Mouse (Mus musculus): Measurements from ENCODE around the gene Serp1. TPM values are rescaled to one million over a fixed set of nuclear protein-coding genes. Genes with fewer than 3 reads are reported as not detected.
"Not testable (repeated sequence)": the region's sequence is repeated elsewhere in the genome, so short reads cannot be mapped to it uniquely, and the experiment has no call there.

The Serp1 gene
- polyA plus RNA-seq, 1 experiment, result 41.4 TPM

GRCm38 (mm10) chr3:58487999-58488775 lies 37.5 kb downstream of the Serp1 start:
- H3K79me3 ChIP-seq (ENCODE audit: low read depth), result no peaks in the 10 kb centered on the region
- no peaks in the 10 kb centered on the region for H3K36me3 ChIP-seq (ENCODE audit: control insufficient read depth, insufficient read depth)
- no peaks in the 10 kb centered on the region for H3K27me3 ChIP-seq (ENCODE audit: control insufficient read depth, insufficient read depth, insufficient read length)
- H3K79me2 ChIP-seq (ENCODE audit: control insufficient read depth, insufficient read depth), result no peaks in the 10 kb centered on the region
- no peak overlapping the region for H3K4me3 ChIP-seq (ENCODE audit: insufficient read depth, poor library complexity, severe bottlenecking)
- no peak for TF ChIP-seq MYOD1 (IDR thresholded peaks at IDR 0.05; ENCODE audit: control insufficient read depth, insufficient read length, low read depth)
- TF ChIP-seq CTCF (IDR thresholded peaks at IDR 0.05; ENCODE audit: control insufficient read depth, insufficient read depth, insufficient read length), result no peak
- no peak for TF ChIP-seq MYOG (IDR thresholded peaks at IDR 0.05; ENCODE audit: control insufficient read depth, extremely low read depth, insufficient read length)
- TF ChIP-seq CEBPB (IDR thresholded peaks at IDR 0.05; ENCODE audit: low read depth), result no peak
- TF ChIP-seq FOSL1 (IDR thresholded peaks at IDR 0.05; ENCODE audit: insufficient read depth, low read length, poor library complexity, severe bottlenecking), result no peak
- no peak for TF ChIP-seq MAX (IDR thresholded peaks at IDR 0.05)
- no peak for TF ChIP-seq USF1 (IDR thresholded peaks at IDR 0.05; ENCODE audit: low read depth)
- no peak overlapping the region for H3ac ChIP-seq (ENCODE audit: control insufficient read depth, insufficient read length, low read depth)

- Histone ChIP-seq H3K79me2 (ENCODE audit: control insufficient read depth, insufficient read depth) (no peaks in the 10 kb centered on the region), H3ac (ENCODE audit: control insufficient read depth, insufficient read length, low read depth) (no peak overlapping the region), H3K4me3 (ENCODE audit: insufficient read depth, poor library complexity, severe bottlenecking) (no peak overlapping the region), H3K36me3 (ENCODE audit: control insufficient read depth, insufficient read depth) (no peaks in the 10 kb centered on the region), H3K27me3 (ENCODE audit: control insufficient read depth, insufficient read depth, insufficient read length) (no peaks in the 10 kb centered on the region), H3K79me3 (ENCODE audit: low read depth) (no peaks in the 10 kb centered on the region)
- no peak for TF ChIP-seq CTCF (IDR thresholded peaks at IDR 0.05; ENCODE audit: control insufficient read depth, insufficient read depth, insufficient read length)
- TF ChIP-seq FOSL1 (IDR thresholded peaks at IDR 0.05; ENCODE audit: insufficient read depth, low read length, poor library complexity, severe bottlenecking), result no peak
- no peak for TF ChIP-seq MYOG (IDR thresholded peaks at IDR 0.05; ENCODE audit: control insufficient read depth, extremely low read depth, insufficient read length)
- no peak for TF ChIP-seq MAX (IDR thresholded peaks at IDR 0.05)
- TF ChIP-seq CEBPB (IDR thresholded peaks at IDR 0.05; ENCODE audit: low read depth), result no peak
- no peak for TF ChIP-seq MYOD1 (IDR thresholded peaks at IDR 0.05; ENCODE audit: control insufficient read depth, insufficient read length, low read depth)
- no peak for TF ChIP-seq USF1 (IDR thresholded peaks at IDR 0.05; ENCODE audit: low read depth)
Observed at GRCm38 (mm10) chr3:58487121-58487520, 38.6 kb downstream of the Serp1 start.

GRCm38 (mm10) chr3:58485883-58486282 lies 39.8 kb downstream of the Serp1 start:
- Histone ChIP-seq H3K27me3 (ENCODE audit: control insufficient read depth, insufficient read depth, insufficient read length) (no peaks in the 10 kb centered on the region), H3K36me3 (ENCODE audit: control insufficient read depth, insufficient read depth) (no peaks in the 10 kb centered on the region), H3K79me3 (ENCODE audit: low read depth) (no peaks in the 10 kb centered on the region), H3K4me3 (ENCODE audit: insufficient read depth, poor library complexity, severe bottlenecking) (no peak overlapping the region), H3ac (ENCODE audit: control insufficient read depth, insufficient read length, low read depth) (no peak overlapping the region), H3K79me2 (ENCODE audit: control insufficient read depth, insufficient read depth) (no peaks in the 10 kb centered on the region)
- no peak for TF ChIP-seq MYOD1 (IDR thresholded peaks at IDR 0.05; ENCODE audit: control insufficient read depth, insufficient read length, low read depth)
- no peak for TF ChIP-seq MAX (IDR thresholded peaks at IDR 0.05)
- TF ChIP-seq CTCF (IDR thresholded peaks at IDR 0.05; ENCODE audit: control insufficient read depth, insufficient read depth, insufficient read length), result no peak
- TF ChIP-seq FOSL1 (IDR thresholded peaks at IDR 0.05; ENCODE audit: insufficient read depth, low read length, poor library complexity, severe bottlenecking), result no peak
- no peak for TF ChIP-seq CEBPB (IDR thresholded peaks at IDR 0.05; ENCODE audit: low read depth)
- TF ChIP-seq USF1 (IDR thresholded peaks at IDR 0.05; ENCODE audit: low read depth), result no peak
- no peak for TF ChIP-seq MYOG (IDR thresholded peaks at IDR 0.05; ENCODE audit: control insufficient read depth, extremely low read depth, insufficient read length)

GRCm38 (mm10) chr3:58478755-58479455 lies 46.8 kb downstream of the Serp1 start:
- Histone ChIP-seq H3ac (ENCODE audit: control insufficient read depth, insufficient read length, low read depth) (no peak overlapping the region), H3K27me3 (ENCODE audit: control insufficient read depth, insufficient read depth, insufficient read length) (no peaks in the 10 kb centered on the region), H3K4me3 (ENCODE audit: insufficient read depth, poor library complexity, severe bottlenecking) (no peak overlapping the region), H3K36me3 (ENCODE audit: control insufficient read depth, insufficient read depth) (no peaks in the 10 kb centered on the region), H3K79me2 (ENCODE audit: control insufficient read depth, insufficient read depth) (no peaks in the 10 kb centered on the region), H3K79me3 (ENCODE audit: low read depth) (no peaks in the 10 kb centered on the region)
- TF ChIP-seq MAX (IDR thresholded peaks at IDR 0.05), result no peak
- no peak for TF ChIP-seq MYOD1 (IDR thresholded peaks at IDR 0.05; ENCODE audit: control insufficient read depth, insufficient read length, low read depth)
- TF ChIP-seq CTCF (IDR thresholded peaks at IDR 0.05; ENCODE audit: control insufficient read depth, insufficient read depth, insufficient read length), result no peak
- no peak for TF ChIP-seq MYOG (IDR thresholded peaks at IDR 0.05; ENCODE audit: control insufficient read depth, extremely low read depth, insufficient read length)
- no peak for TF ChIP-seq CEBPB (IDR thresholded peaks at IDR 0.05; ENCODE audit: low read depth)
- TF ChIP-seq USF1 (IDR thresholded peaks at IDR 0.05; ENCODE audit: low read depth), result no peak
- TF ChIP-seq FOSL1 (IDR thresholded peaks at IDR 0.05; ENCODE audit: insufficient read depth, low read length, poor library complexity, severe bottlenecking), result no peak

GRCm38 (mm10) chr3:58475298-58475697 lies 50.4 kb downstream of the Serp1 start:
- H3K36me3 ChIP-seq (ENCODE audit: control insufficient read depth, insufficient read depth); H3ac ChIP-seq (ENCODE audit: control insufficient read depth, insufficient read length, low read depth); H3K79me2 ChIP-seq (ENCODE audit: control insufficient read depth, insufficient read depth); H3K4me3 ChIP-seq (ENCODE audit: insufficient read depth, poor library complexity, severe bottlenecking); H3K27me3 ChIP-seq (ENCODE audit: control insufficient read depth, insufficient read depth, insufficient read length); H3K79me3 ChIP-seq (ENCODE audit: low read depth): not testable (repeated sequence)

Other genes starting within 250 kb of the Serp1 start
- 11.6 TPM for gene Tsc22d2, start 111.2 kb downstream of the Serp1 start, polyA plus RNA-seq (2012; fragmentation: generic; extraction: Trizol)
- gene Eif2a, start 71 bp downstream of the Serp1 start, polyA plus RNA-seq (2012; fragmentation: generic; extraction: Trizol), result 16.1 TPM
- gene Selenot, start 50.7 kb upstream of the Serp1 start, polyA plus RNA-seq (2012; fragmentation: generic; extraction: Trizol), result 35.2 TPM
- 0.06 TPM for gene Erich6, start 111.3 kb upstream of the Serp1 start, polyA plus RNA-seq (2012; fragmentation: generic; extraction: Trizol)
- 18.4 TPM for gene Siah2, start 166.5 kb upstream of the Serp1 start, polyA plus RNA-seq (2012; fragmentation: generic; extraction: Trizol)